19 mouse cellular contexts compared by ENCODE assay signal in genomic region chr1:13865713-13866112, GRCm38 (mm10).
DNase-seq lines count a peak whose midpoint lies in the region; ATAC-seq lines count a peak whose summit lies in the region.
"Had no signal": no experiment of that assay in that cellular context is flagged by ENCODE, and none has a peak within 500 bp of the region (broad histone marks: within the 10 kb centered on the region; RNA-seq: fewer than 3 reads in every experiment).

No protein-coding gene starts in this region.

- ATAC-seq in granulocyte monocyte progenitor cell, adult 5-6 weeks (replicated peaks; ENCODE audit: poor library complexity, severe bottlenecking): peak; percentile 55; the same call in 1 of the 2 replicates
- peak; percentile 70 for ATAC-seq in megakaryocyte, adult 5-6 weeks (ENCODE audit: poor library complexity, severe bottlenecking)
- ATAC-seq in megakaryocyte progenitor cell, adult 5-6 weeks (replicated peaks; ENCODE audit: poor library complexity): peak; percentile 52; the same call in 1 of the 2 replicates
- ATAC-seq: activated CD4-positive, CD25-positive, alpha-beta regulatory T cell, adult 4 months; CD4-positive, CD25-positive, alpha-beta regulatory T cell, adult 4 months; Patski had no signal

- DNase-seq in layer of hippocampus, postnatal 36 days: no peak
- no peak for DNase-seq in cerebellum, postnatal 36 days
- DNase-seq in retina, embryonic 14.5 days (ENCODE audit: low spot score): no peak
- DNase-seq: adrenal gland, adult 2 months; adrenal gland, adult 8-10 months; adrenal gland, postnatal 10 days; adrenal gland, postnatal 14 days; adrenal gland, postnatal 25 days; adrenal gland, postnatal 36 days; B cell, adult 2 months; cerebellum, adult 11 months; cerebellum, adult 11-12 months; cerebellum, adult 18-20 months had no signal
